Mouse (Mus musculus): ENCODE results near the gene Usp39. TPM values are rescaled to one million over a fixed set of nuclear protein-coding genes. Genes with fewer than 3 reads are reported as not detected.
A peak's percentile ranks its signal among the peaks of the same experiment; 100 is the strongest.

The Usp39 gene
- total RNA-seq, 1 experiment from 2014 or later: 34.1 TPM

GRCm38 (mm10) chr6:72374820-72375563, 30.0 kb upstream of the Usp39 start:
- peak; percentile 76 for ATAC-seq (ENCODE audit: extremely low read depth, insufficient number of reproducible peaks, low FRiP score, poor library complexity, severe bottlenecking)

DNA sequence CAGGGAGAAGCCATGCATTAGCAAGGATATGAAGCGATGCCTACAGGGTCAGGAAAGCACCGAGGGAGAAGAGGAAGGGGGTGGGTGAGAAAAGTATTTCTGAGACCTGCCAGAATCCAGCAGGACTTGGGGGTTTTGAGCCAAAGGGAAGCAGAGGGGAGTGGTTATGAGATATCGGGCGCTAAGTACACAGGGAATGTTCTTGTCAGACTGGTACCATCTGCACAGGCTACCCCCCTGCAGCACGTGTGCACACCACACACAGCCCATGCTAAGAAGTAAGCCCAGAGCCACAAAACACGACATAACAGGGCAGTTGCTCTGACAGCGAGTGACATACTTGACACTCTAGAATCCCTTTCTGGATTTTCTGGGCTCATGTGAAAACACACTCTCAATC, 29.2 kb upstream of the Usp39 start:
- ATAC-seq (ENCODE audit: extremely low read depth, insufficient number of reproducible peaks, low FRiP score, poor library complexity, severe bottlenecking): no peak

DNA sequence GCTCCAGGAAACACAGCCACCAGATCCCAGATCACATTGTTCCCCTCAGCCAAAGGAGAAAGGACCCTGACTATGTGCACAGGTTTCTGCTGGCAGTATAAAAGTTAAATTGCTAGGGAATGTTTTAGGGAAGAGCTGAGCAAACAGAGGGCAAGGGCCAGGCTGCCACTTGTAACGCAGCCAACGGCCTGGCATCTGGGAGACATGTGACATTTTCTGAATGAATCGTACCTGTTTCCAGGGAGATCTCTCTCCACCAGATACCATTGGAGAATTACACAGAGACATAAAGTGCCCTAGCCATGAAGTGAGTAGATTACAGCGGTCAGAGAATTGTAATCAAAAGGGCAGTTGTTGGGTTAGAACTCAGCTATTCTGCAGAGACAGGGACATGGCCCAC, 28.2 kb upstream of the Usp39 start:
- ATAC-seq (ENCODE audit: extremely low read depth, insufficient number of reproducible peaks, low FRiP score, poor library complexity, severe bottlenecking): no peak

- no peak for ATAC-seq (ENCODE audit: extremely low read depth, insufficient number of reproducible peaks, low FRiP score, poor library complexity, severe bottlenecking)
Measured at GRCm38 (mm10) chr6:72371571-72371970, 26.6 kb upstream of the Usp39 start.

DNA sequence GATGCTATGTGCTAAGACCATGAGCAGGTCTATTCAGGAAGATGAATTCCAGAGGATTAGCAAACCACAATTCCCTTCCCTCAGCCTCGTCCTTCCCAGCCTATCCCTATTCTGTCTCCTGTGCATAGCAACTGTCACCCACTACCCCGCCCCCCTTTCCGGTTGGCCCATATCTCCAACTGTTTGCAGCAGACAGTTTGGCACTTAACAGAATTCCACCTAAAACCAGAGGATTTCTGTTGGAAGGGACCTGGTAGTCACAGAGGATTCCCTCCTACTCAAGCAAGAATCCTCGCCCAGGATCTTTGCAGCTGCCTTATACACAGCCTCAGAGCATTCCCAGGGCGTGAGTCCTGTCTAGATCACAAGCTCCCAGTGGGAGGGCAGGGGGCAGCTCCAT, 26.2 kb upstream of the Usp39 start:
- no peak for ATAC-seq (ENCODE audit: extremely low read depth, insufficient number of reproducible peaks, low FRiP score, poor library complexity, severe bottlenecking)

GRCm38 (mm10) chr6:72370091-72370490, 25.1 kb upstream of the Usp39 start:
- ATAC-seq (ENCODE audit: extremely low read depth, insufficient number of reproducible peaks, low FRiP score, poor library complexity, severe bottlenecking): no peak

- no peak for ATAC-seq (ENCODE audit: extremely low read depth, insufficient number of reproducible peaks, low FRiP score, poor library complexity, severe bottlenecking)
Measured at GRCm38 (mm10) chr6:72369557-72369956, 24.6 kb upstream of the Usp39 start.

DNA sequence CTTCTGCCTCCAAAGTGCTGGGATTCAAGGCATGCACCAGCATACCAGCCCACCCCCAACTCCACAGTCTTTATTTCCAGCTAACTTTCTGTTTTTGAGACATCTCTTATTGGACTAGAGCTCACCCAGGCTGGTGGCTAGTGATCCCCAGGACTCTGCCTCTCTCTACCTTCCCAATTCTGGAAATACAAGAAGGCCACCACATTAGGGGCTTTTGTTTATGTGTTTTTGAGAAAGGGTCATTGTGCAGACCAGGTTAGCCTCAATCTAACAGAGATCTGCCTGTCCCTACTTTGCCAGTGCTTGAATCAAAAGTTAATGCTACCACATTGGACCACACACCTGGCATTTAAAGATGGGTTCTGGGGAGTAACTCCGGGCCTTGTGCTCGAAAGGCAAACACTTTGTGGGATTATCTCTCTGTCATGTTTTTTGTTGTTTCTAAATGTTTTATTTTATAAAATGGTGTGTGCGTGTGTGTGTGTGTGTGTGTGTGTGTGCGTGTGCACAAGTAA, 22.5 kb upstream of the Usp39 start:
- no peak for ATAC-seq (ENCODE audit: extremely low read depth, insufficient number of reproducible peaks, low FRiP score, poor library complexity, severe bottlenecking)

- no peak for ATAC-seq (ENCODE audit: extremely low read depth, insufficient number of reproducible peaks, low FRiP score, poor library complexity, severe bottlenecking)
Measured at GRCm38 (mm10) chr6:72366844-72367443, 22.0 kb upstream of the Usp39 start, which contains the start of gene Rnf181. Rnf181 (minus strand) TSS chr6:72366956.

GRCm38 (mm10) chr6:72366304-72366703, 21.3 kb upstream of the Usp39 start:
- no peak for ATAC-seq (ENCODE audit: extremely low read depth, insufficient number of reproducible peaks, low FRiP score, poor library complexity, severe bottlenecking)

GRCm38 (mm10) chr6:72364985-72365384, 20.0 kb upstream of the Usp39 start:
- no peak for ATAC-seq (ENCODE audit: extremely low read depth, insufficient number of reproducible peaks, low FRiP score, poor library complexity, severe bottlenecking)

DNA sequence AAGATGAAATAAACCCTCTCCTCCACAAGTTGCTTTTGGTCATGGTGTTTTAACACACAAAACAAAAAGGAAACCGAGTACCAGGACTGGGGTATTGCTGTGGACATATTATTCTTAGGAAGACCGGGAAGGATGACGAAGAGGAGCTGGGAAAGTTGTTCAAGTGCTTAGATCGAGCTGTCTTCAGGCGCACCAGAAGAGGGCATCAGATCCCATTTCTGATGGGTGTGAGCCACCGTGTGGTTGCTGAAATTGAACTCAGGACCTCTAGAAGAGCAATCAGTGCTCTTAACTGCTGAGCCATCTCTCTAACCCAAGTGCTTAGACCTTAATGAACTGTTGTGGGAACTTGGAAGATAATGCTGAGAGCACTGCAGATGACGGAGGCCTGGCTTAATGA, 19.0 kb upstream of the Usp39 start:
- ATAC-seq (ENCODE audit: extremely low read depth, insufficient number of reproducible peaks, low FRiP score, poor library complexity, severe bottlenecking): no peak

DNA sequence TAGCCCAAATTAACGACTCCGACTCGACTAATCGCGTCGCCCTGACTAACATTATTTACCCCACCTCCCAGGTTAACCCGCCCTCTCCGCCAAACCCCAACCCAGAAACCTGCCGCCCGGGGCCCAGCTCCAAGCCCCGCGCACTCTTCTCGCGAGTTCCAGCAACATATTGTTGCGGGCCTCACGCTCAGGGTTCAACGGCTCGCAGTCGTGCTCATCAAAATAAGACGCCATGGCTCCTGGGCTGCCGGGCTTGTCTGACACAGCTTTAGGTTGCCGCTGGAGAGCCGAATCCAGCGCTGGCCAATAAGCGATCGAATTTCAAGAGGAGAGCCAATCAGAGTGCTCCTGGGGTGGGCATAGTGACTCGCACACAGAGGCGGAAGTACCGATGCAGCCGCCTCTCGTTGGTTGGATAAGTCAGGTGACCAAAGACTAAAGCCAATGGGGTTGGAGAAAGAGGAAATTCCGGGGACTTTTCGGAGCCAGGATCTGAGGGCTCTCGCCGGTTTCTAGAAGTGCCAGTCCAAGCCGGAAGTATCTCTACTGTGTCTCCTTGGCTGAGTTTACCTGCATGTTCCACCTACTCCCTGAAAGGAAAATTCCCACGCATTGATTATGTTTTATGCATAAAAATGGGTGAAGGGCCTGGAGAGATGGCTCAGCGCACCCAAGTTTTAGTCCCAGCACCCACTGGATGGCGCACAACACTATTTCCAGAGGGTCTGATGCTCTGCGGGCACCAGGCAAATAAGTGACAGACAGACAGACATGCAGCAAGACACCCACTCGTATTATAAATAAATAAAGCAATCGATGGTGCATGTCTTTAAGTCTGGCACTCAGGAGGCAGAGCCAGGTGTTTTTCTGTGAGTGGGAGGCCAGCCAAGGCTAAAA, 17.4 kb upstream of the Usp39 start:
- ATAC-seq (ENCODE audit: extremely low read depth, insufficient number of reproducible peaks, low FRiP score, poor library complexity, severe bottlenecking): peak; percentile 99

DNA sequence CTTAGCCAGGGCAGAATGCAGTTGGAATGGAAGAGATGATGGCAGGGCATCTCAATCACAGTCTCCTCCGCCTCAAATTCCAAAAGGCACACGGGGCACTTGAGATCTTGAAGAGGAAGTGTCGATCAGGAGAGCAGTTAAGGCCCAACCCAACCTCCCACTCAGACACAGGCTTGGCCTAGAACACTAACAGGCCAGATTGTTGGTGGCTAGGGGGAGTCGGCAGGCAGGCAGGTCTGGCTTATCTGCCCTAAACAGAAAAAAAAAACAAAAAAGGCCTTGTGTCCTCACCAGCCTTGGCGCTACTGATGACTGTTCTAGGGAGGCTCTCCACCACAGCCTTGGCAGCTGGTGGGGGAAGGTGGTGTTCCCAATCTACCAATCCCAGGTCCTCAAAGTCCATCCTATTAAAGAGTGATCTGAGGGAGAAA, 16.2 kb upstream of the Usp39 start:
- no peak for ATAC-seq (ENCODE audit: extremely low read depth, insufficient number of reproducible peaks, low FRiP score, poor library complexity, severe bottlenecking)

DNA sequence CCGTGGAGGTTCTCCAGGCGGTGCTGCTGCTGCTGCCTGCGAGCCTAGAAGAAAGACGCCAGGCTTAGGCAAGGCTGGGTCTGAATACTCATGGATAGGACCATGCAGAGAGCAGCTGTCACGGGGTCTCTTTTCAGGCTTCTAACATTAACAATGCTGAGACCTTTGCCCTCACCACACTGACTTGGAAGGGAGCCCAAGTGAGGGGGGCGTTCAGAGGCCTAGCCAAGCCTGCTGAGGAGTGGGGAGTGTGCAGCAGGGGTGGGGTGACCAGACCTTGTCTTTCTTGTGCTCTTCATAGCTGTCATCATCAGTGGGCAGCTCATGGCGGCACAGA, 15.6 kb upstream of the Usp39 start:
- no peak for ATAC-seq (ENCODE audit: extremely low read depth, insufficient number of reproducible peaks, low FRiP score, poor library complexity, severe bottlenecking)

GRCm38 (mm10) chr6:72359891-72360598, 15.1 kb upstream of the Usp39 start:
- ATAC-seq (ENCODE audit: extremely low read depth, insufficient number of reproducible peaks, low FRiP score, poor library complexity, severe bottlenecking): no peak

DNA sequence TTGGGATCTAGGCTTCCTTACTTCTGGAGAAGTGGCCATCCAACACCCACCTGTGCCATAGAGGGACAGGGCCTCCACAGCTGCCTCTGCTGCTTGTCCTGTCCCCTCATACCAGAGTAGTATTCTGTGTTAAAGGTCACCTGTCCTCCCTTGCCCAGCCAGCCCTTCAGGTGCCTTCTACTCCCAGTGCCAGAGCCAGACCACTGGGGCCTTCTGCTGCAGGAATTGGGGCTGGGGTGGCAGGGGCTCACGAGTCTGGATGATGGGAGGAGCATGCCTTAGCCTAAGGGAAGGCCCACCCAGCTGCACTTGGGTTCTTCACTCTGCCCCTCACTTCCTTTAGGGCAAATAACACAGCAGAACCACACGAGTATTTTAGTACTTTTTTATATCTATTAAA, 14.4 kb upstream of the Usp39 start:
- ATAC-seq (ENCODE audit: extremely low read depth, insufficient number of reproducible peaks, low FRiP score, poor library complexity, severe bottlenecking): no peak

DNA sequence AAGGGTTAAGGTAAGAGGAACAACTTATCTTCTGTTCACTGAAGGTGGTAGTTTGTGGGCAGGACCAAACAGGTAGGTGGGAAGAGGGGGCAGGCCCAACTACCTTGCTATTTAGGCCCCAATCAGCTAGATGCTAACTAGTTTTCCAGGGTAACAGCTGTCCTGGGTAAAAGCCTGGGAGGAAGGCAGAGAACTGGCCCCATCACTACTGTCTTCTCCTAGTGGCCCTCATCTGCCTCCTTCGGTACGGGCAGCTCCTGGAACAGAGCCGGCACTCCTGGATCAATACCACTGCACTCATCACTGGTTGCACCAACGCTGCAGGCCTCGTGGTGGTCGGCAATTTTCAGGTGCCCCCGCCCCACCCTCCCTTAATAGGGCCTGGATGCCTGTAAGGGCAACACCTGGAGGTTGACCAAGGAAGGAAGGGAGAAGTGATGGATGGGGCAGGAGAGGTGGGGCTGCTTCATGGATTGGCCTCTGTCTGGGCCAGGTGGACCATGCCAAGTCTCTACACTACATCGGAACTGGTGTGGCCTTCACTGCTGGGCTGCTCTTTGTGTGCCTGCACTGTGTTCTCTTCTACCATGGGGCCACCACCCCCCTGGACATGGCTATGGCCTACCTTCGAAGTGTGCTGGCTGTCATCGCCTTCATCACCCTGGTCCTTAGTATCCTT, 13.2 kb upstream of the Usp39 start:
- no peak for ATAC-seq (ENCODE audit: extremely low read depth, insufficient number of reproducible peaks, low FRiP score, poor library complexity, severe bottlenecking)

All from neutrophil, adult 5-6 weeks (primary cell).